Mouse (Mus musculus): ENCODE measurements around the gene A830018L16Rik.

DNA sequence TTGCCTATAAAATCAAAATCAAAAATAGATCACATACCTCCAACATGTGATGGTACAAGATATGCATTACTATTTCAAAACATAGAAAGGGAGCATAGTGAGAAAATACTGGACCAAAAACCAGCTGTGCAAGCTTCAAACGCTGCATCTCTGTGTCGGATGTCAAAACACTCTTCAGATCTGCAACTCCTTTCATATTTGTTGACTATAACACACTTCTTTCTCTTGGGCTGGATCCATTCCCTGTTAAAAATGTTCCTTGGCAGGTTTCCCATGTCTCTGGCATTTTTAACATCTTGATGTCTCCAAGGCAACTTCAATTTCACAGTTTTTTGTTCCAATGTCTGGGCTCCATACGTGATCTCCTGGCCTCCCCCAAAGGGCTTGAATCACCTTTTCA is 481.8 kb downstream of the A830018L16Rik start:
- TF ChIP-seq POLR2AphosphoS5 (IDR thresholded peaks at IDR 0.05; ENCODE audit: borderline replicate concordance, low read depth, low read length) (no peak), MAX (IDR thresholded peaks at IDR 0.05; ENCODE audit: low read length) (no peak), POLR2A (IDR thresholded peaks at IDR 0.05; ENCODE audit: control insufficient read depth in 1 of 2, insufficient read depth in 1 of 2, low read depth in 1 of 2, low read length in 2 of 2, poor library complexity in 1 of 2) (no peak), TBP (IDR thresholded peaks at IDR 0.05; ENCODE audit: low read depth, low read length) (no peak), GATA1 (IDR thresholded peaks at IDR 0.05; ENCODE audit: low read depth, low read length) (no peak), ETS1 (IDR thresholded peaks at IDR 0.05; ENCODE audit: low read depth, low read length) (no peak), NELFE (IDR thresholded peaks at IDR 0.05; ENCODE audit: low read depth, low read length) (no peak), CTCF (IDR thresholded peaks at IDR 0.05 in 2 of 3, conservative IDR thresholded peaks at IDR 0.05 in 1 of 3; ENCODE audit: control insufficient read depth in 1 of 3, insufficient read depth in 1 of 3, low read depth in 2 of 3, low read length in 3 of 3, poor library complexity in 1 of 3, severe bottlenecking in 1 of 3) (no peak), ZKSCAN1 (IDR thresholded peaks at IDR 0.05; ENCODE audit: low read depth, low read length) (no peak)
